Mouse (Mus musculus) cerebellum, adult 2 months (tissue): Measurements from ENCODE around the gene Atp5k. TPM values are rescaled to one million over a fixed set of nuclear protein-coding genes. Genes with fewer than 3 reads are reported as not detected.

Source experiments
- DNase-seq, 2 experiments: peaks; one replicate each; pipeline ENCODE4 v3.0.0; 2021
- H3K27ac ChIP-seq: fragments of 200-500 bp; 2 replicates; pipeline ENCODE4 v1.5.1; 2012; ENCODE audit warnings: low read length, control low read depth, inconsistent platforms; ENCODE audit not compliant: insufficient read depth
- H3K27me3 ChIP-seq: fragments of 200-500 bp; 2 replicates; pipeline ENCODE4 v1.6.1; 2012; ENCODE audit warnings: inconsistent platforms, mild to moderate bottlenecking, low read length, moderate library complexity; ENCODE audit not compliant: control insufficient read depth, insufficient read depth
- H3K4me1 ChIP-seq: fragments of 200-500 bp; 2 replicates; pipeline ENCODE4 v1.6.1; 2011; ENCODE audit warnings: low read length; ENCODE audit not compliant: control insufficient read depth, insufficient read depth
- H3K4me3 ChIP-seq: fragments of 200-500 bp; replicated peaks from 2 replicates; pipeline ENCODE3; 2011; ENCODE audit warnings: mild to moderate bottlenecking, low read depth, low read length, control low read depth; ENCODE audit not compliant: insufficient read depth
- CTCF ChIP-seq: fragments of 200-500 bp; IDR thresholded peaks from 2 replicates; pipeline ENCODE4 v1.5.1; 2011; ENCODE audit warnings: low read depth, mild to moderate bottlenecking, control low read depth, low read length, moderate library complexity, borderline replicate concordance; ENCODE audit not compliant: insufficient read depth
- POLR2A ChIP-seq: fragments of 200-500 bp; IDR thresholded peaks from 2 replicates; pipeline ENCODE4 v1.6.1; 2011; ENCODE audit warnings: low read length, control low read depth, borderline replicate concordance; ENCODE audit not compliant: insufficient read depth
- WGBS: fragments of 180-500 bp; shearing (Covaris S2); methylation state at CpG from one replicate; pipeline ENCODE4 v1.1.7; 2018; 5-methylcytosine and 5-hydroxymethylcytosine counted together
- polyA plus RNA-seq: library from polyadenylated mRNA; depleted of rRNA; stranded (reverse); fragments of >200 nt; gene quantifications from 2 replicates; pipeline ENCODE4 v1.2.3, GENCODE M21; 2012; rRNA removed

Gene Atp5k
- 352 and 395 TPM in 2 replicates for polyA plus RNA-seq

- peak within 1 kb of the TSS; percentile 96 for H3K4me3 ChIP-seq
- H3K27ac ChIP-seq: peak within 1 kb of the TSS; percentile 65; the same call in 1 of the 2 replicates
- under 1% methylated on average over 42 of the region's 42 CpGs for WGBS
- H3K27me3 ChIP-seq: no peaks in the 10 kb centered on the region
- TF ChIP-seq CTCF: peak; percentile 87
- TF ChIP-seq POLR2A: peak; percentile 88
- H3K4me1 ChIP-seq: peaks cover 3% of the 10 kb centered on the region; the same call in 1 of the 2 replicates
- DNase-seq: peak; percentile 94 to 96
Measured at GRCm38 (mm10) chr5:108433804-108434587, at the start of gene Atp5k. Gene Atp5k, minus strand, starts transcription at chr5:108434448.

GRCm38 (mm10) chr5:108483006-108483405, 48.8 kb upstream of the Atp5k start:
- 90% methylated on average over 6 of the region's 6 CpGs for WGBS
- H3K4me3 ChIP-seq: no peak overlapping the region
- no peak for DNase-seq
- H3K27ac ChIP-seq: no peak overlapping the region
- no peaks in the 10 kb centered on the region; the same call in 1 of the 2 replicates for H3K4me1 ChIP-seq
- H3K27me3 ChIP-seq: no peaks in the 10 kb centered on the region
- TF ChIP-seq POLR2A (no peak), CTCF (no peak)

GRCm38 (mm10) chr5:108475977-108476376, 41.7 kb upstream of the Atp5k start:
- DNase-seq: no peak
- Histone ChIP-seq H3K4me3 (no peak overlapping the region), H3K27me3 (no peaks in the 10 kb centered on the region), H3K4me1 (no peaks in the 10 kb centered on the region), H3K27ac (no peak overlapping the region)
- 76% methylated on average over 3 of the region's 3 CpGs for WGBS
- TF ChIP-seq POLR2A: no peak

GRCm38 (mm10) chr5:108473737-108474136, 39.5 kb upstream of the Atp5k start:
- WGBS: 84% methylated on average over 4 of the region's 4 CpGs
- Histone ChIP-seq H3K4me3 (no peak overlapping the region), H3K27me3 (no peaks in the 10 kb centered on the region), H3K4me1 (no peaks in the 10 kb centered on the region; the same call in 1 of the 2 replicates), H3K27ac (no peak overlapping the region)
- TF ChIP-seq CTCF: no peak
- TF ChIP-seq POLR2A: no peak
- DNase-seq: no peak

- 47% methylated on average over 7 of the region's 7 CpGs for WGBS
- Histone ChIP-seq H3K27ac (no peak overlapping the region), H3K4me1 (peaks cover 3% of the 10 kb centered on the region; the same call in 1 of the 2 replicates), H3K27me3 (no peaks in the 10 kb centered on the region), H3K4me3 (no peak overlapping the region)
- TF ChIP-seq CTCF (no peak), POLR2A (no peak)
- DNase-seq: no peak
Measured at GRCm38 (mm10) chr5:108469617-108470016, 35.4 kb upstream of the Atp5k start.

GRCm38 (mm10) chr5:108466647-108467046, 32.4 kb upstream of the Atp5k start:
- Histone ChIP-seq H3K27ac (no peak overlapping the region), H3K4me3 (no peak overlapping the region), H3K27me3 (no peaks in the 10 kb centered on the region), H3K4me1 (peaks cover 8% of the 10 kb centered on the region)
- WGBS: 31% methylated on average over 1 of the region's 1 CpGs
- TF ChIP-seq CTCF: no peak
- no peak for TF ChIP-seq POLR2A
- no peak for DNase-seq

GRCm38 (mm10) chr5:108465131-108465891, 31.1 kb upstream of the Atp5k start:
- 91% methylated on average over 6 of the region's 6 CpGs for WGBS
- DNase-seq: no peak
- H3K4me3 ChIP-seq: no peak overlapping the region
- TF ChIP-seq CTCF (no peak), POLR2A (no peak)
- H3K27me3 ChIP-seq: no peaks in the 10 kb centered on the region
- H3K27ac ChIP-seq: no peak overlapping the region
- peaks cover 8% of the 10 kb centered on the region for H3K4me1 ChIP-seq
